Mouse (Mus musculus): ENCODE results near the gene Fgd4.

DNA sequence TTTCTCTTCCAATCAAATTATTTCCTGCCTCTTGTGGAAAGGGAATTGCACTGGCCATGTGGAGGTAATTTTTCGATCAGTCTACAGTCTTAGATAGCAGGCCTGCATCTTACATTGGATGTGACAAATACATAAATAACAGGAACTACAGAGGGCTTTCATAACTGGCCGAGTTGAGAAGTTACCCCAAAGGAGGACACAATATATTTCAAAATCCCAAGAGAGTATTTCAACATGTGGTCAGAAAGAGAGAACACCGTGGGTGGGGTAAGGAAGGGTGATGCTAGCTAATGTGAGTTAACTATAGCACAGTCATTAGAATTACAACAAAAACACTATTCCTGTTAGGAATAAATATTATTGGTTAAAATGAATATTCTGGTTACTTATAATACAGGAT lies 29.0 kb downstream of the Fgd4 start:
- TF ChIP-seq CTCF (IDR thresholded peaks at IDR 0.05; ENCODE audit: low read depth, low read length) (no peak), POLR2A (IDR thresholded peaks at IDR 0.05; ENCODE audit: insufficient read depth, low read length) (no peak), EP300 (IDR thresholded peaks at IDR 0.05; ENCODE audit: insufficient read depth, low read depth, low read length) (no peak)

All from ES-Bruce4 (cell line).